Mouse (Mus musculus) kidney, embryonic 15.5 days (tissue): ENCODE results near the gene Chmp2b. TPM values are rescaled to one million over a fixed set of nuclear protein-coding genes. Genes with fewer than 3 reads are reported as not detected.

Experiments
- ATAC-seq: fragments of 200-750 bp; cut with Nextera tagmentation; replicated peaks from 2 replicates; pipeline ENCODE4 v1.8.0; 2017; ENCODE audit warnings: moderate TSS enrichment; ENCODE audit not compliant: low FRiP score
- H3K27ac ChIP-seq: fragments of 300-500 bp; sonication (generic); 2 replicates; pipeline ENCODE4 v1.5.1; 2015; ENCODE audit warnings: mild to moderate bottlenecking, inconsistent platforms
- H3K27me3 ChIP-seq: fragments of 300-500 bp; sonication (generic); 2 replicates; pipeline ENCODE4 v1.6.1; 2015; ENCODE audit warnings: inconsistent platforms
- H3K36me3 ChIP-seq: fragments of 300-500 bp; sonication (generic); 2 replicates; pipeline ENCODE4 v1.6.1; 2015; ENCODE audit warnings: inconsistent platforms
- H3K4me1 ChIP-seq: fragments of 300-500 bp; sonication (generic); 2 replicates; pipeline ENCODE4 v1.6.1; 2015; ENCODE audit warnings: inconsistent platforms
- H3K4me2 ChIP-seq: fragments of 300-500 bp; sonication (generic); 2 replicates; pipeline ENCODE4 v1.6.1; 2015; ENCODE audit warnings: moderate library complexity, mild to moderate bottlenecking, inconsistent platforms
- H3K4me3 ChIP-seq: fragments of 300-500 bp; sonication (generic); replicated peaks from 2 replicates; pipeline ENCODE4 v1.5.1; 2015; ENCODE audit warnings: mild to moderate bottlenecking, inconsistent platforms
- H3K9ac ChIP-seq: fragments of 300-500 bp; sonication (generic); 2 replicates; pipeline ENCODE4 v1.6.1; 2015; ENCODE audit warnings: mild to moderate bottlenecking, inconsistent platforms
- H3K9me3 ChIP-seq: fragments of 300-500 bp; sonication (generic); replicated peaks from 2 replicates; pipeline ENCODE4 v1.6.1; 2016; ENCODE audit warnings: inconsistent platforms
- WGBS: fragments of 180-500 bp; shearing (Covaris S2); methylation state at CpG from one replicate; pipeline ENCODE4 v1.1.7; 2015; ENCODE audit warnings: mixed read lengths; 5-methylcytosine and 5-hydroxymethylcytosine counted together
- polyA plus RNA-seq: library from polyadenylated mRNA; unstranded; fragments of >200 nt; fragmentation: Nextera tagmentation; extraction: Ambion mirVana; gene quantifications from 2 replicates; pipeline ENCODE4 v1.2.1, GENCODE M21; 2015

The Chmp2b gene
- polyA plus RNA-seq, 1 experiment from 2014 or later, result 87.6 TPM

- no peak overlapping the region for H3K27ac ChIP-seq
- no peaks in the 10 kb centered on the region for H3K27me3 ChIP-seq
- H3K4me1 ChIP-seq, result no peaks in the 10 kb centered on the region
- no peaks in the 10 kb centered on the region for H3K36me3 ChIP-seq
- H3K4me3 ChIP-seq, result no peak overlapping the region
- H3K4me2 ChIP-seq, result no peak overlapping the region
- no peaks in the 10 kb centered on the region for H3K9me3 ChIP-seq
- no peak for ATAC-seq
- no peak overlapping the region for H3K9ac ChIP-seq
- WGBS, result 45% methylated on average over 7 of the region's 7 CpGs
These were observed 48.3 kb downstream of the Chmp2b start for GRCm38 (mm10) chr16:65514223-65514622.

- Histone ChIP-seq H3K4me2 (no peak overlapping the region), H3K27ac (no peak overlapping the region), H3K9ac (no peak overlapping the region), H3K27me3 (no peaks in the 10 kb centered on the region), H3K9me3 (no peaks in the 10 kb centered on the region), H3K4me3 (no peak overlapping the region), H3K4me1 (no peaks in the 10 kb centered on the region), H3K36me3 (no peaks in the 10 kb centered on the region)
- 30% methylated on average over 2 of the region's 2 CpGs for WGBS
- no peak for ATAC-seq
These were observed 65.5 kb downstream of the Chmp2b start for GRCm38 (mm10) chr16:65497049-65497448.

- Histone ChIP-seq H3K4me2 (no peak overlapping the region), H3K27me3 (no peaks in the 10 kb centered on the region), H3K9me3 (no peaks in the 10 kb centered on the region), H3K4me3 (no peak overlapping the region), H3K27ac (no peak overlapping the region), H3K36me3 (no peaks in the 10 kb centered on the region), H3K4me1 (no peaks in the 10 kb centered on the region), H3K9ac (no peak overlapping the region)
- 62% methylated on average over 5 of the region's 5 CpGs for WGBS
- ATAC-seq, result no peak
These were observed 66.5 kb downstream of the Chmp2b start for GRCm38 (mm10) chr16:65496030-65496429.

Other genes starting within 250 kb of the Chmp2b start
- 0.09 TPM in 1 of 2 replicates, not detected in the other for gene Pou1f1, start 42.2 kb downstream of the Chmp2b start, polyA plus RNA-seq